Mouse (Mus musculus) stomach, embryonic 15.5 days (tissue): ENCODE results near the gene Dazap1. TPM values are rescaled to one million over a fixed set of nuclear protein-coding genes. Genes with fewer than 3 reads are reported as not detected.

Experiments
- ATAC-seq: fragments of 200-750 bp; cut with Nextera tagmentation; 2 replicates; pipeline ENCODE4 v1.8.0; 2017; ENCODE audit warnings: low read depth, moderate number of reproducible peaks, moderate TSS enrichment; ENCODE audit not compliant: insufficient read depth, low FRiP score
- H3K27ac ChIP-seq: fragments of 300-500 bp; sonication (generic); 2 replicates; pipeline ENCODE4 v1.5.1; 2015; ENCODE audit warnings: mild to moderate bottlenecking, inconsistent platforms
- H3K27me3 ChIP-seq: fragments of 300-500 bp; sonication (generic); replicated peaks from 2 replicates; pipeline ENCODE4 v1.6.1; 2015; ENCODE audit warnings: inconsistent platforms
- H3K36me3 ChIP-seq: fragments of 300-500 bp; sonication (generic); 2 replicates; pipeline ENCODE4 v1.6.1; 2015; ENCODE audit warnings: inconsistent platforms
- H3K4me1 ChIP-seq: fragments of 300-500 bp; sonication (generic); 2 replicates; pipeline ENCODE4 v1.6.1; 2015; ENCODE audit warnings: inconsistent platforms
- H3K4me2 ChIP-seq: fragments of 300-500 bp; sonication (generic); 2 replicates; pipeline ENCODE4 v1.6.1; 2015; ENCODE audit warnings: mild to moderate bottlenecking, inconsistent platforms
- H3K4me3 ChIP-seq: fragments of 300-500 bp; sonication (generic); replicated peaks from 2 replicates; pipeline ENCODE4 v1.5.1; 2015; ENCODE audit warnings: inconsistent platforms
- H3K9ac ChIP-seq: fragments of 300-500 bp; sonication (generic); 2 replicates; pipeline ENCODE4 v1.6.1; 2015; ENCODE audit warnings: inconsistent platforms
- H3K9me3 ChIP-seq: fragments of 300-500 bp; sonication (generic); 2 replicates; pipeline ENCODE4 v1.6.1; 2016; ENCODE audit warnings: inconsistent platforms
- WGBS: fragments of 180-500 bp; shearing (Covaris S2); methylation state at CpG from one replicate; pipeline ENCODE4 v1.1.7; 2015; 5-methylcytosine and 5-hydroxymethylcytosine counted together
- polyA plus RNA-seq: library from polyadenylated mRNA; unstranded; fragments of >200 nt; fragmentation: Nextera tagmentation; extraction: Ambion mirVana; gene quantifications from 2 replicates; pipeline ENCODE4 v1.2.1, GENCODE M21; 2015

Dazap1 gene
- polyA plus RNA-seq, 1 experiment from 2014 or later: 62.4 TPM

DNA sequence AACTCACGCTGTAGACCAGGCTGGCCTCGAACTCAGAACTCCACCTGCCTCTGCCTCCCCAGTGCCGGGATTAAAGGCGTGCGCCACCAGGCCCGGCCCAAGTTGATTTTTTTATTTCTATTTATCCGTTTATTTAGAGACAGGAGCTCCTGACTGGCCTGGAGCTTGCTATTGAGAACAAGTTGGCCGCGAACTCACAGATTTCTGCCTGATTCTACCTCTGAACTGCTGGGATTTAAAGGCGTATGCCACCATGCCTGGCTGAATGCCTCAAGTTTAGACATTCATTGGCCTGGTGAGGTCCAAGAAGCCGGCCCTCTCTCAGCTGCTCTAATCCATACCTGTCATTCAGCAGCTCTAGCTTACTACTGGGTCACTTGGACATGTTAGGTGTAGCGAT is 883 bp downstream of the Dazap1 start:
- WGBS: 65% methylated on average over 12 of the region's 12 CpGs
- no peaks in the 10 kb centered on the region for H3K9me3 ChIP-seq

DNA sequence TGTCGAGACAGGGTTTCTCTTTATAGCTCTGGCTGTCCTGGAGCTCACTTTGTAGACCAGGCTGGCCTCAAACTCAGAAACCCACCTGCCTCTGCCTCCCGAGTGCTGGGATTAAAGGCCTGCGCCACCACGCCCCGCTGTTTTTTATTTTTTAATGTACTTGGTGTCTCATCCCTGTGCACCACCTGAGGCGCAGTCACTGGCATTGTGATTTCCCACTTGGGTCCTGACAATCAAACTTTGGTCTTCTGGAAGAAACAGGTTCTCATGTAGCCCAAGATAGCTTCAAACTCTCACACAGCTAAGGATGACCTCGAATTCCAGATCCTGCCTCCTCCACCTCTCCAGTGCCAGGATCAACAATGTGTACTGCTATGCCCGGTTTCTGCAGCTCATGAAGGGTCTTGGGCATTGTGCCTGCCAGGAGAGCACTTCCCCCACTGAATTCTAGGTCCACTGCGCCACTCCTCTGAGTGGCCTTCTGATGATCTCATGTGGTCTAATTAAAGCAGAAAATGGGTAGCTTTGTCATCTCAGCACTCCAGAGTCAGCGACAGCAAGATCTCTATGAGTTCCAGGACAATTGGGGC is 1.6 kb downstream of the Dazap1 start:
- no peak overlapping the region for H3K4me2 ChIP-seq
- H3K9ac ChIP-seq: no peak overlapping the region
- 89% methylated on average over 10 of the region's 10 CpGs for WGBS
- ATAC-seq: no peak
- no peaks in the 10 kb centered on the region for H3K9me3 ChIP-seq
- no peak overlapping the region for H3K4me3 ChIP-seq
- peaks cover 42% of the 10 kb centered on the region for H3K4me1 ChIP-seq
- no peaks in the 10 kb centered on the region for H3K27me3 ChIP-seq
- H3K27ac ChIP-seq: no peak overlapping the region
- H3K36me3 ChIP-seq: peaks cover 13% of the 10 kb centered on the region

More for the DNA sequence above, 883 bp downstream of the Dazap1 start:
- Histone ChIP-seq H3K27ac (peak overlapping the region; percentile 97), H3K4me2 (peak overlapping the region; percentile 97), H3K27me3 (no peaks in the 10 kb centered on the region), H3K9ac (no peak overlapping the region), H3K4me3 (peak overlapping the region; percentile 59), H3K4me1 (peaks cover 35% of the 10 kb centered on the region), H3K36me3 (peaks cover 13% of the 10 kb centered on the region)
- ATAC-seq: no peak

DNA sequence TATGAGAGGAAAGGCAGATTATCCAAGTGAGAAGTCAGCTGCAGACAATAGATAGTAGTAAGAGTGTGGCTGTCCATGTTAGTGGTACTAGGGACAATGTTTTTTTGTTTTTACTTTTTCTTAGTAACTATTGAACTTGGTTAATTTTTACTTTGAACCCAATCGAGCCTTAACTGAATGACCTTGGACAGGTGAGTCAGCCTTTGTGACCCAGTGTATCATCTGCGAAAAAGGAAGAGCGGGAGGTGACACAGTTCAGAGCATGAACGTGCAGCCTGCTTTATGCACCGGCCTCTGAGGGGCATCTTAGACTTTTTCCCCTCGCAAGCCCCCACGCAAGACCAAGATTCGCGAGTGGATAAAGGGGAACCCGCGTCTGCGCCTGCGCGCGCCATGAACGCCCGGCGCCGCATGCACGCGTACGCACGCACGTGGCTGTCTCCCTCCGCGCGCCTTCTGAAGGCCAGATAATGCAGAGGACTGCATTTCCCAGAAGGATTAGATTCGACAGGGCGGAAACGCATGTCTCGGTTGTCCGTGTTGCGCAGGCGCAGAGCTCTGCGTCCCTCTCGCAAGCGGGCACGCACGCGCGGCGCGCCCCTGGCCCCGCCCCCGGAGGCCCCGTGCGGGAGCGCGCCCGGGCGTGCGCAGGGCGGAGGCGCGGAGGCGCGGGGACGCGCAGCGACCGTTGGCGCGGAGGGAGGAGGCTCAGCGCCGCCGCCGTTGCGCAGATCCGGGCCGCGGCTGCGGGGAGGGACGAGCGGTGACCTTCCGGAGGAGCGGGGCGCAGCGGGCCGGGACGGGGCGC is 3.3 kb downstream of the Dazap1 start:
- Histone ChIP-seq H3K4me3 (peak overlapping the region; percentile 93), H3K4me2 (peak overlapping the region; percentile 77), H3K9ac (peak overlapping the region; percentile 100), H3K27me3 (no peaks in the 10 kb centered on the region), H3K36me3 (peaks cover 5% of the 10 kb centered on the region; the same call in 1 of the 2 replicates), H3K27ac (peak overlapping the region; percentile 77), H3K9me3 (no peaks in the 10 kb centered on the region), H3K4me1 (peaks cover 45% of the 10 kb centered on the region)
- peak; percentile 48 for ATAC-seq
- WGBS: 1% methylated on average over 76 of the region's 81 CpGs

DNA sequence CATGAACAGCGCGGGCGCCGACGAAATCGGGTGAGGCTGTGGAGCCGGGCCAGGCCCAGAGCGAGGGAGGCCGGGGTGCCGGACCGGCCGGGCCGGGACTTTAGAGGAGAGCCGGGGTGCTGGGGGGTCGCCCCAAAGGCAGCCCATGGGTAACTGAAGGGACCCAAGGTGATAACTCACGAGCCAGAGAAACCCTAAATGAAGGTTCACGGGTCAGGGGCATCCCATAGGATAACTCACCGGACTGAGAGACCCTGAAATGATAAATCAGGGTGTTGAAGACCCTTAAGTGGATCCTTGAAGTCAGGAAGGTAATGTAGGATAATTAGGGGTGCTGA is 3.8 kb downstream of the Dazap1 start:
- Histone ChIP-seq H3K27ac (peak overlapping the region; percentile 77), H3K4me3 (peak overlapping the region; percentile 93), H3K9me3 (no peaks in the 10 kb centered on the region), H3K4me1 (peaks cover 43% of the 10 kb centered on the region), H3K36me3 (peaks cover 5% of the 10 kb centered on the region; the same call in 1 of the 2 replicates), H3K4me2 (peak overlapping the region; percentile 73), H3K27me3 (no peaks in the 10 kb centered on the region), H3K9ac (peak overlapping the region; percentile 100)
- ATAC-seq: no peak
- WGBS: under 1% methylated on average over 18 of the region's 18 CpGs

DNA sequence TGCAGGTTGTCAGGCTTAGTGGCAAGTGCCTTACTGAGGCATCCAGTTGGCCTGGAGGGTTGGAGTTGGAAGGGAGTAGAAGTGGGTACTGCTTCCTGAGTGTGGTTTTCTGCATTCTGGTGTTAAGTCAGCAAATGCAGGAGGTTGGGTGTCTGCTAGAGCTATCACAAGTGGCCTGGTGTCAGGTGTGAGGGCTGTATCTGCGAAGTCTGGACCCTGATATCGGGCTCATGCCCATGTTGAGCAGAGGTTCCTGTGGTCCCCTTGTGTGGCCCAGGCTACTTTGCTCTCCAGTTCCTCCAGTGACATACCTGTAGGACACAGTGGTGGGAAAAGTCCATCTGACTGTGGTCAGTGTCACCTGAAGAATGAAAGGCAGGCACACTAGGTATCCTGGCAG is 8.8 kb downstream of the Dazap1 start:
- Histone ChIP-seq H3K27ac (peak overlapping the region; percentile 4; the same call in 1 of the 2 replicates), H3K9ac (no peak overlapping the region), H3K4me1 (peaks cover 59% of the 10 kb centered on the region), H3K9me3 (no peaks in the 10 kb centered on the region), H3K36me3 (peaks cover 13% of the 10 kb centered on the region; the same call in 1 of the 2 replicates), H3K4me2 (no peak overlapping the region), H3K4me3 (no peak overlapping the region), H3K27me3 (no peaks in the 10 kb centered on the region)
- 83% methylated on average over 2 of the region's 2 CpGs for WGBS
- no peak for ATAC-seq

DNA sequence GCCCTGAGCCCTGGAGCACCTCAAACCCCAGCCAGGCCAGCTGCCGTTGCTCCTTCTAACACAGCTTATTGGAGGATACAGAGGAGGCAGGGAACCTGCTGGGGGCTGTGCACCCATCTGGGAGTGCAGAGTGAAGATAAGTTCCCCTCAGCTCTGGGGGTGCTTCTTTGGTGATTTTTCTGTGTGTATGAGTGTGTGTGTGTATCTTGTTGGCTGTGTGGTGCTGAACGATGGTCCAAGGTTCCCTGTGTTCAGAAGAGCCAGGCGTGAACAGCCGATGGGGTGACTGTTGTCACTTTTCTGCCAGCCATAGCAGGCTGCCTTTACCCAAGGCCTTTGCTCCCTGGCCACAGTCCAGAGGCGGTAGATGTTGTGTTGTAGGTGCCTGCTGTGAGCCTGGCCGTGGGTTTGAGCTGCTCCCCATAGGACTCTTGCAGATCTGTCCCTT is 9.5 kb downstream of the Dazap1 start:
- Histone ChIP-seq H3K4me1 (peaks cover 56% of the 10 kb centered on the region), H3K4me3 (no peak overlapping the region), H3K9ac (no peak overlapping the region), H3K36me3 (peaks cover 13% of the 10 kb centered on the region; the same call in 1 of the 2 replicates), H3K9me3 (no peaks in the 10 kb centered on the region), H3K4me2 (no peak overlapping the region; the same call in 1 of the 2 replicates), H3K27me3 (no peaks in the 10 kb centered on the region), H3K27ac (peak overlapping the region; percentile 4; the same call in 1 of the 2 replicates)
- 62% methylated on average over 6 of the region's 6 CpGs for WGBS
- ATAC-seq: peak; percentile 36; the same call in 1 of the 2 replicates

DNA sequence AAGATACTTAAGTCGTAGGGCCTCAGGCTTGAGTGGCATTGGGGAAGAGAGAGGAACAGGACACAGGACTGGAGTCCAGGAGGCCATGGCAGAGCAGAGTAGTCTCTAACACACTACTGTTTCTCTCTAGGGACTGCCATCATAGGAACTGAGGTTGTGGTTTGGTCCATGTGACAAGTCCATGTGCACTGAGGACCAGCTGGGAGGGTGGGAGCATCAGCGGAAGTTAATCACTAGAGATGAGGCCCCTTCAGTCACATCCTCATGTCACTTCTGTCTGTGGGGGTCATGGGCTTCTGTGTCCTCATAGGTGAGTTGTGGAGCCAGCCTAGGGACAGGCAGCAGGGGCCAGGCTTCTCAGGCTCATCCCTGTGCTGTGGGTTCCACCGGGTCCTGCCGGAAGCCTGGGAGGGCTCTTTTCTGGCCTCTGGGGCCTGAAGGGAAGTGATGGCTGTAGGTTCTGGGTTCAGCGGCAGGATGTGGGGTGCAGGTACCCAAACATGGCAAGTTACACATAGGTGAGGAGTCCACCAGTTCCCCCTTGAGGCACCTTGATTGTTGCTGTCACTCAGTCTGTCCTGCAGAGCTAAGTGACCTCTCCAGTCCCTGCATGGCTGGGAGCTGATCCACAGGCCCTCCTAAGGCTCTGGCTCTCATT is 10.0 kb downstream of the Dazap1 start:
- 0 out of 2 replicates have a peak overlapping the region, but pooled peaks have one; percentile 27 for H3K27ac ChIP-seq
- ATAC-seq: no peak
- peaks cover 52% of the 10 kb centered on the region for H3K4me1 ChIP-seq
- H3K4me2 ChIP-seq: peak overlapping the region; percentile 16; the same call in 1 of the 2 replicates
- H3K9me3 ChIP-seq: no peaks in the 10 kb centered on the region
- no peaks in the 10 kb centered on the region for H3K27me3 ChIP-seq
- H3K9ac ChIP-seq: no peak overlapping the region
- peaks cover 13% of the 10 kb centered on the region; the same call in 1 of the 2 replicates for H3K36me3 ChIP-seq
- no peak overlapping the region for H3K4me3 ChIP-seq
- WGBS: 81% methylated on average over 5 of the region's 5 CpGs

DNA sequence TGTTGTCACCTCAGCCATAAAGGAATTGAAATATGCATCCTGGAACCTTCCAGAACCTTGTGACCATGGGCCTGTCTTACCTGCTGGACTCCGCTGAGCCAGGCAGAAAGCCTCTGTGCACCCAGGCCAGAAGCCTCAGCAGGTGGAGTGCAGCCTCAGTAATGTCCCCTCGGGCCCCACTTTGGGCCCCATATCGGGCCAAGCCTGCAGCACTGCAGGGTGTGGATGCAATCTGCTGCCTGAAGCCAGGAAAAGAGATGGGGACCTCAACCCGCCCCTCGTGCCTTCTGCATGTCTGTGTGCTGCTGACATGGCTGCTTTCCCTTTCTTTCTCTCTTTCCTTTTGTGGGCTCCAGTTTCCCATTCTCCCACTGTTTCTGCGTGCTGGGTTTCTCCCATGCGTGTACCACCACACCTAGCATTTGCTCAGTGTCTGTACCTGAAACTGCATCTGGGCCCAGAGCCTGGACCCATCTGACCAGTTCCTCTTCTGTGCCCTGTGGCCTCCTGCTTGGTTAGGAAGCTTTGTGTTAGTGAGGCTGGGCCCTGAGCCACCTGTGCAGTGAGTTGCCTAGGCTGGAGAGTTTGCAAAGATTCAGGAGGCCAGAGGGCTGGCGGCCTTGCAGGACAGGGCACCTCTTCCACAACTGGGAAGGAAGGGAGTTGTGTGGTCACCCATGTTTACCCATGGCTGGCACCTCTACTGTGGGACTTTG is 10.7 kb downstream of the Dazap1 start:
- peak overlapping the region; percentile 27; the same call in 1 of the 2 replicates for H3K27ac ChIP-seq
- ATAC-seq: no peak
- H3K27me3 ChIP-seq: no peaks in the 10 kb centered on the region
- H3K9ac ChIP-seq: no peak overlapping the region
- WGBS: 89% methylated on average over 8 of the region's 8 CpGs
- H3K9me3 ChIP-seq: no peaks in the 10 kb centered on the region
- H3K4me3 ChIP-seq: no peak overlapping the region
- no peak overlapping the region for H3K4me2 ChIP-seq
- peaks cover 47% of the 10 kb centered on the region for H3K4me1 ChIP-seq
- H3K36me3 ChIP-seq: peaks cover 17% of the 10 kb centered on the region

DNA sequence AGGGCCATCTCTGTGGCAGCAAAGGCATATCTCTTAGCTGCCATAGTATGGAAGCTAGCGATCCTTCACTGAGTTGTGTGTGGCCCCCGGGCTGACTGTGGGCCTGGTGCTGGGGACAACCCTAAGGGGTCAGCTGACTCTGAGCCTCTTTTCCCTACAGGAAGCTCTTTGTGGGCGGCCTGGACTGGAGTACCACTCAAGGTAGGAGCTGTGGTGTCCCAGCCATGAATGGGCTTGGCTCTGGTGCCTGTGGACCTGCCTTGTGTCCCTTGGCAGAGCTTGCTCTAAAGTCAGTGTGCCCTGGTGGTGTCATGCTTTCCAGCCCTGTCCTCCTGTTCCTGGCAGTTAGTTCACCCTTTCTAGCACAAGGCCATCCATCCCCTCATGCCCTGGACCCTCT is 12.6 kb downstream of the Dazap1 start:
- Histone ChIP-seq H3K4me3 (no peak overlapping the region), H3K27ac (no peak overlapping the region), H3K36me3 (peaks cover 30% of the 10 kb centered on the region), H3K4me2 (no peak overlapping the region), H3K4me1 (peaks cover 31% of the 10 kb centered on the region), H3K27me3 (no peaks in the 10 kb centered on the region), H3K9me3 (no peaks in the 10 kb centered on the region), H3K9ac (no peak overlapping the region)
- ATAC-seq: no peak
- 86% methylated on average over 3 of the region's 3 CpGs for WGBS

DNA sequence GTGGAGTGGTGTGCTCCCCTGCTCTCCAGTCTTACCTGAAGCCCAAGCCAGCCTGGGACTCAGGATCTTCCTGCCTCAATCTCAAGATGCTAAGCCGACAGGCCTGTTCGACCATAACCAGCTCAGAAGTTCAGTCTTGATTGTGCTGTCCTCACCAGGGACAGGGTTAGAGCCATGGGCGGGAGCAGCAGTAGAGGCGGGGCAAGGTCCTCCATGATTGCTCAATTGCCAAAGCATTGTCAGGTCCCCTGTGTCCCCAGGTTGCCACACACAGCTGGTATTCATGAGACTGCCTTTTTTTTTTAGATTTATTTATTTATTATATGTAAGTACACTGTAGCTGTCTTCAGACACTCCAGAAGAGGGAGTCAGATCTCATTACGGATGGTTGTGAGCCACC is 15.0 kb downstream of the Dazap1 start:
- H3K4me1 ChIP-seq: peaks cover 13% of the 10 kb centered on the region
- no peak overlapping the region for H3K27ac ChIP-seq
- no peak overlapping the region for H3K4me2 ChIP-seq
- H3K27me3 ChIP-seq: no peaks in the 10 kb centered on the region
- H3K9ac ChIP-seq: no peak overlapping the region
- H3K4me3 ChIP-seq: no peak overlapping the region
- H3K36me3 ChIP-seq: peaks cover 51% of the 10 kb centered on the region
- 77% methylated on average over 5 of the region's 5 CpGs for WGBS
- no peak for ATAC-seq
- no peaks in the 10 kb centered on the region for H3K9me3 ChIP-seq

DNA sequence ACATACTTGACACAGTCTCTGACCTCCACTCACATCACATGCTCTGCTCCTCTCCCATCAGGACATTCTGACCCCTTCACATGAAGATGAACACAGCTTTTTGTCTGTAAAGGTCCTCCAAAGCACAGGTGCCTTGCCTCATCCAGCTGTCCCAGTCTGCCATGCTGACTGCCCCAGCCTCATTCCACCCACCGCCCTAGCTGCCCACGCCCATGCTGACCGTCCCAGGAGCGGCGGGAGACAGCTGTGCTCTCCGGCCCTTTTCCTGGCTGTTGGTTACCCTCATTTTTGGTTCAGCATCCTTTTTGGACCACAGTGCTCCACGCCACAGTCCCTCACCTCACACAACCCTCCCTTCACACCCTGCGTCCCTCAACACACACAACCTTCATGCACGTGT is 17.1 kb downstream of the Dazap1 start:
- Histone ChIP-seq H3K9me3 (no peaks in the 10 kb centered on the region), H3K4me1 (peaks cover 10% of the 10 kb centered on the region; the same call in 1 of the 2 replicates), H3K27ac (no peak overlapping the region), H3K4me3 (no peak overlapping the region), H3K4me2 (no peak overlapping the region), H3K36me3 (peaks cover 65% of the 10 kb centered on the region), H3K27me3 (no peaks in the 10 kb centered on the region), H3K9ac (no peak overlapping the region)
- ATAC-seq: no peak
- 91% methylated on average over 9 of the region's 9 CpGs for WGBS
